In genomic region chr16:10783451-10783850, GRCm38 (mm10) we compare ENCODE assay signal across 8 mouse cellular contexts. TPM values are rescaled to one million over a fixed set of nuclear protein-coding genes. Genes with fewer than 3 reads are reported as not detected.
DNase-seq lines count a peak whose midpoint lies in the region; ATAC-seq and TF ChIP-seq lines count a peak whose summit lies in the region.

No protein-coding gene starts in this region.

- H3K27me3 ChIP-seq in hindbrain, embryonic 13.5 days, result peaks cover 30% of the 10 kb centered on the region
- peaks cover 34% of the 10 kb centered on the region for H3K27me3 ChIP-seq in hindbrain, embryonic 10.5 days (ENCODE audit: insufficient read depth, poor library complexity, severe bottlenecking)
- peaks cover 45% of the 10 kb centered on the region for H3K27me3 ChIP-seq in E14TG2a.4 (ENCODE audit: insufficient read depth, low read length)
- H3K27me3 ChIP-seq in embryonic facial prominence, embryonic 14.5 days (replicated peaks; ENCODE audit: control insufficient read depth, insufficient read depth, low read length), result no peaks in the 10 kb centered on the region
- peaks cover 37% of the 10 kb centered on the region for H3K27me3 ChIP-seq in liver, embryonic 15.5 days

- H3K4me2 ChIP-seq in hindbrain, embryonic 13.5 days, result peak overlapping the region; percentile 95
- peak overlapping the region; percentile 91 for H3K4me2 ChIP-seq in embryonic facial prominence, embryonic 14.5 days (ENCODE audit: low read depth, low read length)
- 0 out of 2 replicates have a peak overlapping the region, but pooled peaks have one; percentile 18 for H3K4me2 ChIP-seq in liver, embryonic 15.5 days

- peak overlapping the region; percentile 62; the same call in 1 of the 2 replicates for H3K4me3 ChIP-seq in hindbrain, embryonic 13.5 days
- H3K4me3 ChIP-seq in hindbrain, embryonic 10.5 days, result no peak overlapping the region
- H3K4me3 ChIP-seq in E14TG2a.4 (replicated peaks; ENCODE audit: low read length), result peak overlapping the region; percentile 86; the same call in 1 of the 2 replicates
- H3K4me3 ChIP-seq in embryonic facial prominence, embryonic 14.5 days (ENCODE audit: low read depth, low read length), result peak overlapping the region; percentile 80
- H3K4me3 ChIP-seq in liver, embryonic 15.5 days (replicated peaks), result no peak overlapping the region

- peaks cover 37% of the 10 kb centered on the region for H3K4me1 ChIP-seq in hindbrain, embryonic 13.5 days (replicated peaks)
- H3K4me1 ChIP-seq in hindbrain, embryonic 10.5 days (replicated peaks), result peaks cover 50% of the 10 kb centered on the region
- H3K4me1 ChIP-seq in E14TG2a.4 (replicated peaks; ENCODE audit: low read depth, low read length), result peaks cover 56% of the 10 kb centered on the region
- H3K4me1 ChIP-seq in embryonic facial prominence, embryonic 14.5 days (ENCODE audit: control insufficient read depth, insufficient read depth, low read length), result peaks cover 39% of the 10 kb centered on the region
- H3K4me1 ChIP-seq in liver, embryonic 15.5 days (replicated peaks), result peaks cover 38% of the 10 kb centered on the region

- no peaks in the 10 kb centered on the region for H3K36me3 ChIP-seq in hindbrain, embryonic 13.5 days
- H3K36me3 ChIP-seq in hindbrain, embryonic 10.5 days, result no peaks in the 10 kb centered on the region
- peaks cover 3% of the 10 kb centered on the region; the same call in 1 of the 2 replicates for H3K36me3 ChIP-seq in E14TG2a.4 (ENCODE audit: insufficient read depth, low read length)
- no peaks in the 10 kb centered on the region for H3K36me3 ChIP-seq in embryonic facial prominence, embryonic 14.5 days (ENCODE audit: control insufficient read depth, insufficient read depth, low read length)
- no peaks in the 10 kb centered on the region for H3K36me3 ChIP-seq in liver, embryonic 15.5 days (replicated peaks)

- no peak for ATAC-seq in hindbrain, embryonic 13.5 days (ENCODE audit: low FRiP score)
- no peak for ATAC-seq in embryonic facial prominence, embryonic 14.5 days (ENCODE audit: low read depth)
- no peak for ATAC-seq in liver, embryonic 15.5 days (ENCODE audit: insufficient read depth)

- TF ChIP-seq CTCF in E14TG2a.4 (conservative IDR thresholded peaks at IDR 0.05; ENCODE audit: low read length), result no peak

- H3K9ac ChIP-seq in hindbrain, embryonic 13.5 days, result no peak overlapping the region
- peak overlapping the region; percentile 83 for H3K9ac ChIP-seq in embryonic facial prominence, embryonic 14.5 days (ENCODE audit: low read depth, low read length)
- H3K9ac ChIP-seq in liver, embryonic 15.5 days, result no peak overlapping the region

- no peak for DNase-seq in hindbrain, embryonic 10.5 days (ENCODE audit: low spot score)
- no peak for DNase-seq in embryonic facial prominence, embryonic 14.5 days (ENCODE audit: low spot score)
- no peak for DNase-seq in frontal cortex, postnatal 25 days (ENCODE audit: low spot score in 2 of 2)
- no peak for DNase-seq in adrenal gland, adult 2 months
- DNase-seq in frontal cortex, adult 2 months (ENCODE audit: extremely low spot score in 1 of 2, low spot score in 1 of 2), result no peak

- 72% methylated on average over 8 of the region's 8 CpGs for WGBS in hindbrain, embryonic 13.5 days
- WGBS in hindbrain, embryonic 10.5 days, result 72% methylated on average over 8 of the region's 8 CpGs
- 52% methylated on average over 8 of the region's 8 CpGs for WGBS in embryonic facial prominence, embryonic 14.5 days
- 39% methylated on average over 8 of the region's 8 CpGs for WGBS in liver, embryonic 15.5 days (ENCODE audit: insufficient replicate concordance)

- no peak overlapping the region for H3K27ac ChIP-seq in hindbrain, embryonic 13.5 days
- H3K27ac ChIP-seq in hindbrain, embryonic 10.5 days, result no peak overlapping the region
- H3K27ac ChIP-seq in embryonic facial prominence, embryonic 14.5 days (replicated peaks; ENCODE audit: low read depth, low read length), result peak overlapping the region; percentile 74; the same call in 1 of the 2 replicates
- no peak overlapping the region for H3K27ac ChIP-seq in liver, embryonic 15.5 days (replicated peaks)

- H3K9me3 ChIP-seq in hindbrain, embryonic 13.5 days, result no peaks in the 10 kb centered on the region
- no peaks in the 10 kb centered on the region for H3K9me3 ChIP-seq in hindbrain, embryonic 10.5 days
- H3K9me3 ChIP-seq in E14TG2a.4 (ENCODE audit: low read length), result no peaks in the 10 kb centered on the region
- H3K9me3 ChIP-seq in embryonic facial prominence, embryonic 14.5 days (ENCODE audit: control insufficient read depth, low read length), result no peaks in the 10 kb centered on the region
- no peaks in the 10 kb centered on the region for H3K9me3 ChIP-seq in liver, embryonic 15.5 days (replicated peaks)

RNA-seq across cellular contexts. Expression of gene Socs1, which starts 1.9 kb away (rescaled TPM):
- polyA plus RNA-seq in hindbrain, embryonic 13.5 days (2015; fragmentation: Nextera tagmentation; extraction: Ambion mirVana), result 3.6 TPM in 2 replicates
- 2.7 and 3.4 TPM in 2 replicates for polyA plus RNA-seq in hindbrain, embryonic 10.5 days (2016; fragmentation: Nextera tagmentation; extraction: Ambion mirVana)
- polyA plus RNA-seq in embryonic facial prominence, embryonic 14.5 days (2014; fragmentation: Nextera tagmentation; extraction: Ambion mirVana), result 10.8 and 11.4 TPM in 2 replicates
- 1.0 and 1.2 TPM in 2 replicates for polyA plus RNA-seq in liver, embryonic 15.5 days (2015; fragmentation: Nextera tagmentation; extraction: Ambion mirVana)
- 1 to 10 TPM; 3.0 to 3.8 TPM for total RNA-seq in adrenal gland, adult 2 months (2021)
- 32.1 and 38.2 TPM in 2 replicates for polyA plus RNA-seq in adrenal gland, adult 2 months (2012; rRNA removed)
- polyA plus RNA-seq in frontal cortex, adult 2 months (2012; rRNA removed), result 0.88 and 1.2 TPM in 2 replicates

RNA-seq across cellular contexts. Expression of gene Tnp2, which starts 5.0 kb away (rescaled TPM):
- not detected in 2 replicates for polyA plus RNA-seq in hindbrain, embryonic 13.5 days (2015; fragmentation: Nextera tagmentation; extraction: Ambion mirVana)
- polyA plus RNA-seq in hindbrain, embryonic 10.5 days (2016; fragmentation: Nextera tagmentation; extraction: Ambion mirVana), result not detected in 2 replicates
- polyA plus RNA-seq in embryonic facial prominence, embryonic 14.5 days (2014; fragmentation: Nextera tagmentation; extraction: Ambion mirVana), result not detected in 2 replicates
- polyA plus RNA-seq in liver, embryonic 15.5 days (2015; fragmentation: Nextera tagmentation; extraction: Ambion mirVana), result not detected in 2 replicates
- total RNA-seq in adrenal gland, adult 2 months (2021), result not detected
- polyA plus RNA-seq in adrenal gland, adult 2 months (2012; rRNA removed), result not detected in 2 replicates
- not detected in 2 replicates for polyA plus RNA-seq in frontal cortex, adult 2 months (2012; rRNA removed)

RNA-seq across cellular contexts. Expression of gene Prm3, which starts 7.3 kb away (rescaled TPM):
- polyA plus RNA-seq in hindbrain, embryonic 13.5 days (2015; fragmentation: Nextera tagmentation; extraction: Ambion mirVana), result not detected in 2 replicates
- polyA plus RNA-seq in hindbrain, embryonic 10.5 days (2016; fragmentation: Nextera tagmentation; extraction: Ambion mirVana), result not detected in 2 replicates
- not detected in 2 replicates for polyA plus RNA-seq in embryonic facial prominence, embryonic 14.5 days (2014; fragmentation: Nextera tagmentation; extraction: Ambion mirVana)
- not detected in 2 replicates for polyA plus RNA-seq in liver, embryonic 15.5 days (2015; fragmentation: Nextera tagmentation; extraction: Ambion mirVana)
- total RNA-seq in adrenal gland, adult 2 months (2021), result not detected
- polyA plus RNA-seq in adrenal gland, adult 2 months (2012; rRNA removed), result not detected in 2 replicates
- polyA plus RNA-seq in frontal cortex, adult 2 months (2012; rRNA removed), result not detected in 2 replicates

RNA-seq across cellular contexts. Expression of gene Prm2, which starts 12.5 kb away (rescaled TPM):
- polyA plus RNA-seq in hindbrain, embryonic 13.5 days (2015; fragmentation: Nextera tagmentation; extraction: Ambion mirVana), result not detected in 2 replicates
- polyA plus RNA-seq in hindbrain, embryonic 10.5 days (2016; fragmentation: Nextera tagmentation; extraction: Ambion mirVana), result not detected in 2 replicates
- polyA plus RNA-seq in embryonic facial prominence, embryonic 14.5 days (2014; fragmentation: Nextera tagmentation; extraction: Ambion mirVana), result not detected in 2 replicates
- polyA plus RNA-seq in liver, embryonic 15.5 days (2015; fragmentation: Nextera tagmentation; extraction: Ambion mirVana), result not detected in 2 replicates
- not detected for total RNA-seq in adrenal gland, adult 2 months (2021)
- polyA plus RNA-seq in adrenal gland, adult 2 months (2012; rRNA removed), result 0.19 TPM in 1 of 2 replicates, not detected in the other
- not detected in 2 replicates for polyA plus RNA-seq in frontal cortex, adult 2 months (2012; rRNA removed)

RNA-seq across cellular contexts. Expression of gene Prm1, which starts 22.2 kb away (rescaled TPM):
- not detected in 2 replicates for polyA plus RNA-seq in hindbrain, embryonic 13.5 days (2015; fragmentation: Nextera tagmentation; extraction: Ambion mirVana)
- not detected in 2 replicates for polyA plus RNA-seq in hindbrain, embryonic 10.5 days (2016; fragmentation: Nextera tagmentation; extraction: Ambion mirVana)
- not detected in 2 replicates for polyA plus RNA-seq in embryonic facial prominence, embryonic 14.5 days (2014; fragmentation: Nextera tagmentation; extraction: Ambion mirVana)
- not detected in 2 replicates for polyA plus RNA-seq in liver, embryonic 15.5 days (2015; fragmentation: Nextera tagmentation; extraction: Ambion mirVana)
- total RNA-seq in adrenal gland, adult 2 months (2021), result not detected
- not detected in 2 replicates for polyA plus RNA-seq in adrenal gland, adult 2 months (2012; rRNA removed)
- polyA plus RNA-seq in frontal cortex, adult 2 months (2012; rRNA removed), result not detected in 2 replicates

Comparison
In these comparisons a context has a peak if more than half of its experiments do, and no peak if none do; other contexts are left out.
1. H3K4me3 ChIP-seq: peak in hindbrain, embryonic 13.5 days (single experiment), E14TG2a.4 (single experiment) and embryonic facial prominence, embryonic 14.5 days (single experiment); none in hindbrain, embryonic 10.5 days (single experiment) and liver, embryonic 15.5 days (single experiment).
2. H3K4me2 ChIP-seq: peak in every context shown above with its lines; median percentile 95 in hindbrain, embryonic 13.5 days; 91 in embryonic facial prominence, embryonic 14.5 days; 18 in liver, embryonic 15.5 days.